Mouse (Mus musculus) MEL (cell line): ENCODE results near the gene Entpd8. TPM values are rescaled to one million over a fixed set of nuclear protein-coding genes. Genes with fewer than 3 reads are reported as not detected.

Experiments
- DNase-seq: peaks from one replicate; pipeline ENCODE4 v3.0.0; 2011; ENCODE audit warnings: low read depth, low spot score
- H3K27ac ChIP-seq: 2 replicates; pipeline ENCODE4 v1.5.1; 2012; ENCODE audit warnings: low read depth, mild to moderate bottlenecking, control low read depth, low read length, moderate library complexity; ENCODE audit not compliant: control insufficient read depth
- H3K27me3 ChIP-seq, 2 experiments: fragments of 150-350 bp in 1 of 2; sonication (generic) in 1 of 2; 2 replicates each; pipeline ENCODE4 v1.6.1; 2012; ENCODE audit warnings: low read length in 2 of 2, mild to moderate bottlenecking in 2 of 2, improper control_type of control experiment in 1 of 2, moderate library complexity in 1 of 2; ENCODE audit not compliant: insufficient read depth in 2 of 2, control insufficient read depth in 1 of 2
- H3K36me3 ChIP-seq, 2 experiments: 2 replicates each; pipeline ENCODE4 v1.6.1; 2012 to 2014; ENCODE audit warnings: low read length in 2 of 2, improper control_type of control experiment in 1 of 2, inconsistent platforms in 1 of 2, mild to moderate bottlenecking in 1 of 2; ENCODE audit not compliant: insufficient read depth in 2 of 2, control insufficient read depth in 1 of 2
- H3K4me1 ChIP-seq, 2 experiments: fragments of 150-350 bp in 1 of 2; sonication (generic) in 1 of 2; 2 replicates each; pipeline ENCODE4 v1.6.1; 2012; ENCODE audit warnings: low read length in 2 of 2, improper control_type of control experiment in 1 of 2, mild to moderate bottlenecking in 1 of 2; ENCODE audit not compliant: insufficient read depth in 2 of 2, control insufficient read depth in 1 of 2
- H3K4me3 ChIP-seq, 2 experiments: fragments of 150-350 bp in 1 of 2; sonication (generic) in 1 of 2; 2 replicates each; pipeline ENCODE4 v1.5.1; 2012; ENCODE audit warnings: low read depth in 2 of 2, low read length in 2 of 2, mild to moderate bottlenecking in 2 of 2, moderate library complexity in 2 of 2, control low read depth in 1 of 2, improper control_type of control experiment in 1 of 2; ENCODE audit not compliant: control insufficient read depth in 1 of 2, insufficient read depth in 1 of 2
- H3K79me2 ChIP-seq: 2 replicates; pipeline ENCODE4 v1.6.1; 2012; ENCODE audit warnings: mild to moderate bottlenecking, low read length, moderate library complexity; ENCODE audit not compliant: control insufficient read depth, poor library complexity, insufficient read depth
- H3K9ac ChIP-seq: 2 replicates; pipeline ENCODE4 v1.6.1; 2012; ENCODE audit warnings: low read depth, mild to moderate bottlenecking, control low read depth, low read length, moderate library complexity; ENCODE audit not compliant: control insufficient read depth, poor library complexity, severe bottlenecking
- H3K9me3 ChIP-seq: fragments of 150-350 bp; sonication (generic); replicated peaks from 2 replicates; pipeline ENCODE4 v1.6.1; 2012; ENCODE audit warnings: mild to moderate bottlenecking, low read length, improper control_type of control experiment, moderate library complexity; ENCODE audit not compliant: insufficient read depth
- CHD1 ChIP-seq: IDR thresholded peaks from 2 replicates; pipeline ENCODE4 v1.6.1; 2012; ENCODE audit warnings: low read depth, mild to moderate bottlenecking, inconsistent platforms, low read length, improper control_type of control experiment
- CHD2 ChIP-seq: IDR thresholded peaks from 2 replicates; pipeline ENCODE4 v1.6.1; 2011; ENCODE audit warnings: low read length, improper control_type of control experiment
- CTCF ChIP-seq, 3 experiments: IDR thresholded peaks in 2 of 3; conservative IDR thresholded peaks in 1 of 3; 2 replicates each; pipeline ENCODE4 v1.5.1; 2011 to 2012; ENCODE audit warnings: low read length in 3 of 3, low read depth in 2 of 3, mild to moderate bottlenecking in 2 of 3, improper control_type of control experiment in 1 of 3, inconsistent platforms in 1 of 3, mixed read lengths in 1 of 3, moderate library complexity in 1 of 3; ENCODE audit not compliant: control insufficient read depth in 1 of 3, insufficient read depth in 1 of 3, poor library complexity in 1 of 3, severe bottlenecking in 1 of 3
- GABPA ChIP-seq: IDR thresholded peaks from 2 replicates; pipeline ENCODE4 v1.6.1; 2012; ENCODE audit warnings: low read depth, mild to moderate bottlenecking, inconsistent platforms, low read length, improper control_type of control experiment, moderate library complexity
- GATA1 ChIP-seq: IDR thresholded peaks from 2 replicates; pipeline ENCODE4 v1.6.1; 2011; ENCODE audit warnings: low read depth, low read length, improper control_type of control experiment
- KAT2A ChIP-seq: conservative IDR thresholded peaks from 2 replicates; pipeline ENCODE4 v1.6.1; 2012; ENCODE audit warnings: low read depth, low read length, improper control_type of control experiment, inconsistent platforms
- MAX ChIP-seq: IDR thresholded peaks from 2 replicates; pipeline ENCODE4 v1.6.1; 2011; ENCODE audit warnings: low read length, improper control_type of control experiment
- MEF2A ChIP-seq: IDR thresholded peaks from 2 replicates; pipeline ENCODE4 v1.6.1; 2014; ENCODE audit warnings: low read depth, mild to moderate bottlenecking, inconsistent platforms, low read length, improper control_type of control experiment; ENCODE audit not compliant: poor library complexity, insufficient replicate concordance, severe bottlenecking; ENCODE audit errors: extremely low read depth
- MXI1 ChIP-seq: IDR thresholded peaks from 2 replicates; pipeline ENCODE4 v1.6.1; 2011; ENCODE audit warnings: mild to moderate bottlenecking, low read depth, low read length, improper control_type of control experiment
- NRF1 ChIP-seq: IDR thresholded peaks from 2 replicates; pipeline ENCODE4 v1.6.1; 2014; ENCODE audit warnings: low read depth, mild to moderate bottlenecking, inconsistent platforms, low read length, improper control_type of control experiment, moderate library complexity; ENCODE audit not compliant: poor library complexity, insufficient read depth, severe bottlenecking
- POLR2A ChIP-seq, 2 experiments: IDR thresholded peaks; 2 replicates each; pipeline ENCODE4 v1.6.1; 2011 to 2012; ENCODE audit warnings: low read length in 2 of 2, mild to moderate bottlenecking in 2 of 2, control low read depth in 1 of 2, improper control_type of control experiment in 1 of 2, low read depth in 1 of 2, moderate library complexity in 1 of 2; ENCODE audit not compliant: control insufficient read depth in 1 of 2, insufficient read depth in 1 of 2, poor library complexity in 1 of 2
- POLR2AphosphoS2 ChIP-seq: IDR thresholded peaks from 2 replicates; pipeline ENCODE4 v1.6.1; 2011; ENCODE audit warnings: low read length, improper control_type of control experiment
- POLR2AphosphoS5 ChIP-seq: IDR thresholded peaks from 2 replicates; pipeline ENCODE4 v1.6.1; 2012; ENCODE audit warnings: low read depth, borderline replicate concordance, mild to moderate bottlenecking, inconsistent platforms, low read length, moderate library complexity, mixed read lengths
- TAL1 ChIP-seq: IDR thresholded peaks from 2 replicates; pipeline ENCODE4 v1.6.1; 2012; ENCODE audit warnings: mild to moderate bottlenecking, inconsistent platforms, low read length, moderate library complexity, mixed read lengths
- USF1 ChIP-seq: IDR thresholded peaks from 2 replicates; pipeline ENCODE4 v1.6.1; 2014; ENCODE audit warnings: low read depth, mild to moderate bottlenecking, inconsistent platforms, low read length, improper control_type of control experiment, moderate library complexity
- ZC3H11A ChIP-seq: IDR thresholded peaks from 2 replicates; pipeline ENCODE4 v1.6.1; 2012; ENCODE audit warnings: low read depth, mild to moderate bottlenecking, inconsistent platforms, low read length, improper control_type of control experiment
- ZKSCAN1 ChIP-seq: IDR thresholded peaks from 2 replicates; pipeline ENCODE4 v1.6.1; 2012; ENCODE audit warnings: low read depth, mild to moderate bottlenecking, inconsistent platforms, low read length, improper control_type of control experiment, moderate library complexity
- ZNF384 ChIP-seq: IDR thresholded peaks from 2 replicates; pipeline ENCODE4 v1.6.1; 2012; ENCODE audit warnings: low read depth, mild to moderate bottlenecking, inconsistent platforms, low read length, improper control_type of control experiment
- polyA plus RNA-seq, 2 experiments: library from polyadenylated mRNA; stranded (reverse) in 1 of 2; unstranded in 1 of 2; fragments of >175 nt in 1 of 2; fragments of >200 nt in 1 of 2; gene quantifications; 2 replicates each; pipeline versions ENCODE4 v1.2.1 to v1.2.4; 2012; ENCODE audit warnings: low replicate concordance in 2 of 2, low read depth in 1 of 2; ENCODE audit not compliant: insufficient read length in 2 of 2, insufficient read depth in 1 of 2, missing spikeins in 1 of 2
- total RNA-seq: library from RNA; depleted of rRNA; stranded (reverse); fragments of 300-350 nt; gene quantifications from 2 replicates; pipeline ENCODE4 v1.2.3, GENCODE M21; 2012

Gene Entpd8
- total and polyA plus RNA-seq, 3 experiments, result not detected

DNA sequence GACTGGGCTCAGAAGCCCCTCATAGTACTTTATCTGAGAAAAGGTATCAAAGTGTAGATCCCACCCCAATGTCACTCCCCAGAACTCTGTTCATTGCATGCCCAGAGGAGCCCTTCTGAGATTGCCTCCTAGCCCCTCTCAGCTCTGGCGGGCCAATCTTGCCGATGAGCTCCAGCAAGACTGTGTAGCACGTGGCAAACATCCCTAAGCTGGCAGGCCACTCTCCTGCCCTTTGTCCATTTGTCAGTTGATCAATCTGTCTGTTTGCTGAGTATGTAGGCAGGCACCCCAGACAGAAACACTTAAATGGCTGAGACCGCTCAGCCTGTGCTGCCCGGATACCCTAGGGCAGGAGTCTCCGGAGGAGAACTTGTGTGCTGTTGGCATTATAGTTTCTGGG lies 45.0 kb downstream of the Entpd8 start:
- H3K27ac ChIP-seq, result no peak overlapping the region
- no peaks in the 10 kb centered on the region for H3K79me2 ChIP-seq

DNA sequence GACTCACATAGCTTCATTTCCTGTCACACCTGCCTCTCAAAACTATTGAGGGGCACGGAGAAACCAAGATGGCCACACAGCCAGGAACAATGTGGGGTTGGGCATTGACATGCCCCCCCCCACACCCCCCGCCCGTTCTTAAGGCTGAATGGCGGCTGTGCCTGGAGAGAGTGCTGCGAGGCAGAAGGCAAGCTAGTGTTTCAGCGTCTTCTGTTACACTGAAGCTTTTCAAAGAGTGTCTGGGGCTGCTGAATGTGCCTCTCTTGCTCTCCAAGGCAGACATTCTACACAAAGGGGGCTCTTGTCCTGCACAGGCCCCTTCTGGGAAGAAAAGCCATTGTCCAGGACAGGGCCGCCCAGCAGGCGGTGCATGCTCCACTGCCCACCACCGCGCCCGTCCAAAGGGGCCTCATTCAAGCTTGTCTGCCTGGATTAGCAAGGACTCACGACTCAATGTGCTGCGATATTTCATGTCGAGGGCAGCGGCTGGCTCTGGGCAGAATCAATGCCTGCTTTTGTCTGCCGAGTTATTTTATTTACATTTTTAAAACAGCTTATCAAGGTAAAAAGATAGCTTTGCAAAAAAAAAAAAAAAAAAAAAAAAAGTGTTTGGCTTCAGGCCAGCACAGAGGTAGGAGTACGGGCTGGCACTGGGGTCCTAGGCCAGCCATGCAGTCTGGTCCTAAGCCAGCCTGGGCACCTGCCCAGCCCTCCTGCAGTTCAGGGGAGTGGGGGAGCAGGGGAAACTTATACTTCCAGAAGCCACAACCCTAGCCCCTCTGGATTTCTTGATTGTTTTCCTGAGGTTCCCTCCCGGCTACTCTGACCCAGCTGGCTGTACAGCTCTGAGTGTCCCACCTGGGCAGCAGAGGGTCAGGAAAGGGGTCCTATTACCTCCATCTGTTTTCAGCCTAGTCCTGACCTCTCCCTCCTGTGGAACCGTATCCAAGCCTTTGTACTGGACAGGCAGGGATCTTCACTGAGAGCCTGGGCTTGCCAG lies 46.2 kb downstream of the Entpd8 start:
- no peaks in the 10 kb centered on the region for H3K9me3 ChIP-seq
- no peaks in the 10 kb centered on the region for H3K79me2 ChIP-seq
- peaks cover 0 to 9% of the 10 kb centered on the region in 2 experiments; a peak in 2 of 4 replicates for H3K4me1 ChIP-seq
- H3K36me3 ChIP-seq, result 0 out of 4 replicates have a peak, but pooled peaks cover 0 to 4% of the 10 kb centered on the region in 2 experiments
- no peaks in the 10 kb centered on the region for H3K27me3 ChIP-seq
- DNase-seq, result no peak
- H3K27ac ChIP-seq, result no peak overlapping the region
- H3K9ac ChIP-seq, result no peak overlapping the region
- TF ChIP-seq NRF1 (no peak), ZNF384 (peak; percentile 53; the same call in 1 of the 2 replicates)
- TF ChIP-seq, all 39 proteins: peak for 1
- H3K4me3 ChIP-seq, result no peak overlapping the region

More for the DNA sequence above, 45.0 kb downstream of the Entpd8 start:
- 0 out of 4 replicates have a peak, but pooled peaks cover 0 to 4% of the 10 kb centered on the region in 2 experiments for H3K36me3 ChIP-seq
- no peak overlapping the region for H3K4me3 ChIP-seq
- H3K4me1 ChIP-seq, result peaks cover 0 to 9% of the 10 kb centered on the region in 2 experiments; a peak in 2 of 4 replicates
- no peaks in the 10 kb centered on the region for H3K9me3 ChIP-seq
- no peak for TF ChIP-seq TAL1
- no peak for TF ChIP-seq POLR2A (IDR thresholded peaks at IDR 0.05; ENCODE audit: control insufficient read depth in 1 of 2, insufficient read depth in 1 of 2, low read depth in 1 of 2, low read length in 2 of 2, poor library complexity in 1 of 2)
- TF ChIP-seq KAT2A, result no peak
- no peak for TF ChIP-seq CHD2
- no peak for TF ChIP-seq CHD1
- no peak for TF ChIP-seq GABPA
- no peak for TF ChIP-seq CTCF (IDR thresholded peaks at IDR 0.05 in 2 of 3, conservative IDR thresholded peaks at IDR 0.05 in 1 of 3; ENCODE audit: control insufficient read depth in 1 of 3, insufficient read depth in 1 of 3, low read depth in 2 of 3, low read length in 3 of 3, poor library complexity in 1 of 3, severe bottlenecking in 1 of 3)
- no peak for TF ChIP-seq ZKSCAN1
- no peak for TF ChIP-seq MXI1
- no peak for TF ChIP-seq ZNF384
- no peak for TF ChIP-seq POLR2AphosphoS2
- no peak for TF ChIP-seq USF1
- no peak for TF ChIP-seq MAX
- no peak for TF ChIP-seq POLR2AphosphoS5
- TF ChIP-seq GATA1, result no peak
- TF ChIP-seq MEF2A, result no peak
- TF ChIP-seq ZC3H11A, result no peak
- no peaks in the 10 kb centered on the region for H3K27me3 ChIP-seq
- DNase-seq, result no peak
- no peak overlapping the region for H3K9ac ChIP-seq
